Comparison of ENCODE assay signal across 8 mouse cellular contexts in the genomic region with DNA sequence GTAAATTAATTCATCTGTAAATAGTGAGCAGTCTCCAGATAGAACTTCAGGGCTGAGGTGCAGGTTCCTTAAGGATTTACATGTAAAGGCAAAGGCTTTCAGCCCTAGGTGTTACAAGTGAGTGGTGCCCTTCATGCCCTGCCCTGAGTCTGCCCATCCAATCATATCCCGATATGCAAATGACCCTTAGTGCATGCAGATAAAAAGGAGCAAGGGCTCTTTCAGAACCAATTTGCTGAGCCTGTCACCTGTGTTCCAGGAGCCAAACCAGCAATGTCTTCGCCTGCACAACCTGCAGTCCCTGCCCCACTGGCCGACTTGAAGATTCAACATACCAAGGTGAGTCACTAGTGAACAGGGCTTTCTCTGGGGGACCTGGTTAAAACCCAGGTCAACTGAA.
DNase-seq lines count a peak whose midpoint lies in the region; ATAC-seq and TF ChIP-seq lines count a peak whose summit lies in the region.

No protein-coding gene starts in this region.

- no peak for TF ChIP-seq EP300 in CH12.LX (IDR thresholded peaks at IDR 0.05; ENCODE audit: low read length)

- no peaks in the 10 kb centered on the region for H3K79me2 ChIP-seq in CH12.LX (replicated peaks; ENCODE audit: control insufficient read depth, extremely low read depth, insufficient read depth, poor library complexity, severe bottlenecking)

- no peaks in the 10 kb centered on the region for H3K36me3 ChIP-seq in CH12.LX (replicated peaks in 1 of 2; ENCODE audit: control insufficient read depth in 1 of 2, insufficient read depth in 1 of 2, low read length in 1 of 2)
- H3K36me3 ChIP-seq in kidney, adult 2 months (ENCODE audit: control insufficient read depth, insufficient read depth, low read length) = no peaks in the 10 kb centered on the region
- no peaks in the 10 kb centered on the region for H3K36me3 ChIP-seq in thymus, adult 2 months (ENCODE audit: control insufficient read depth, insufficient read depth, low read length)

- H3K27ac ChIP-seq in CH12.LX (ENCODE audit: insufficient read depth, low read depth) = no peak overlapping the region
- no peak overlapping the region for H3K27ac ChIP-seq in kidney, adult 2 months (ENCODE audit: insufficient read depth, low read depth, low read length)
- no peak overlapping the region for H3K27ac ChIP-seq in thymus, adult 2 months (ENCODE audit: control insufficient read depth, insufficient read depth, low read length)

- no peak for TF ChIP-seq CTCF in CH12.LX (conservative IDR thresholded peaks at IDR 0.05 in 1 of 2, IDR thresholded peaks at IDR 0.05 in 1 of 2; ENCODE audit: low read depth in 2 of 2, low read length in 2 of 2)
- no peak for TF ChIP-seq CTCF in kidney, adult 2 months (conservative IDR thresholded peaks at IDR 0.05; ENCODE audit: insufficient read depth, insufficient read length, low read depth, low read length)
- TF ChIP-seq CTCF in thymus, adult 2 months (IDR thresholded peaks at IDR 0.05; ENCODE audit: borderline replicate concordance, control insufficient read depth, extremely low read depth, insufficient read depth, low read length, poor library complexity) = no peak

- in situ Hi-C loops in CH12.LX (cut with MboI; ENCODE audit: low pct_ligation_motif_present, low pct_unique_long_range_greater_than_20kb, low sequenced_read_pairs) = no loop called here

- H3K27me3 ChIP-seq in CH12.LX (replicated peaks) = no peaks in the 10 kb centered on the region
- no peaks in the 10 kb centered on the region for H3K27me3 ChIP-seq in kidney, adult 2 months (replicated peaks; ENCODE audit: control insufficient read depth, insufficient read depth, low read length)
- H3K27me3 ChIP-seq in thymus, adult 2 months (ENCODE audit: control insufficient read depth, insufficient read depth, low read length) = no peaks in the 10 kb centered on the region

- WGBS in kidney, adult 2 months = 45% methylated on average over 3 of the region's 3 CpGs
- 63% methylated on average over 3 of the region's 3 CpGs for WGBS in thymus, adult 2 months

- dilution Hi-C loops in CH12.LX (cut with MboI; ENCODE audit: extremely low pct_ligation_motif_present, extremely low pct_unique_long_range_greater_than_20kb, low sequenced_read_pairs) = no loop called here

- no peaks in the 10 kb centered on the region for H3K9me3 ChIP-seq in CH12.LX (replicated peaks; ENCODE audit: low read length)

- ATAC-seq in common myeloid progenitor, adult 5-6 weeks (replicated peaks; ENCODE audit: low read depth, poor library complexity, severe bottlenecking) = peak; percentile 93

- peak overlapping the region; percentile 48; the same call in 1 of the 2 replicates for H3K9ac ChIP-seq in CH12.LX (ENCODE audit: insufficient read depth, low read depth)

- TF ChIP-seq RAD21 in CH12.LX (IDR thresholded peaks at IDR 0.05; ENCODE audit: low read depth, low read length) = no peak

- peak overlapping the region; percentile 90 for H3K4me2 ChIP-seq in CH12.LX (ENCODE audit: insufficient read depth, low read depth, poor library complexity, severe bottlenecking)

- peaks cover 0 to 13% of the 10 kb centered on the region in 2 experiments; a peak in 3 of 4 replicates for H3K4me1 ChIP-seq in CH12.LX (ENCODE audit: control insufficient read depth in 1 of 2, insufficient read depth in 2 of 2)
- H3K4me1 ChIP-seq in kidney, adult 2 months (ENCODE audit: control insufficient read depth, insufficient read depth, low read length) = no peaks in the 10 kb centered on the region
- H3K4me1 ChIP-seq in thymus, adult 2 months (replicated peaks; ENCODE audit: control insufficient read depth, insufficient read depth, low read length) = no peaks in the 10 kb centered on the region

- no peak for TF ChIP-seq POLR2A in CH12.LX (IDR thresholded peaks at IDR 0.05; ENCODE audit: low read depth, low read length)
- no peak for TF ChIP-seq POLR2A in kidney, adult 2 months (IDR thresholded peaks at IDR 0.05; ENCODE audit: low read depth, low read length)
- no peak for TF ChIP-seq POLR2A in thymus, adult 2 months (IDR thresholded peaks at IDR 0.05; ENCODE audit: control insufficient read depth, extremely low read depth, insufficient read depth, low read length, poor library complexity)

- peak overlapping the region in 1 of 3 experiments; percentile 28 for H3K4me3 ChIP-seq in CH12.LX (replicated peaks in 1 of 3; ENCODE audit: low read depth in 2 of 3, low read length in 2 of 3, poor library complexity in 1 of 3)
- no peak overlapping the region for H3K4me3 ChIP-seq in kidney, adult 2 months (ENCODE audit: insufficient read depth, low read depth, low read length)
- H3K4me3 ChIP-seq in thymus, adult 2 months (ENCODE audit: control insufficient read depth, insufficient read depth, low read length) = no peak overlapping the region

- peak; percentile 38 for DNase-seq in CH12.LX (ENCODE audit: extremely low read depth)
- peak; percentile 83 for DNase-seq in kidney, adult 2 months
- peak; percentile 45 for DNase-seq in lung, postnatal 10 days
- peak; percentile 24 for DNase-seq in urinary bladder, adult 2 months (ENCODE audit: low spot score)
- no peak for DNase-seq in thymus, adult 2 months
- DNase-seq in layer of hippocampus, postnatal 10 days (ENCODE audit: low spot score in 2 of 2) = no peak
- no peak for DNase-seq in thymus, postnatal 36 days

TF ChIP-seq in CH12.LX, 34 proteins besides CTCF, POLR2A, EP300 and RAD21:
- TF ChIP-seq TBP (conservative IDR thresholded peaks at IDR 0.05; ENCODE audit: low read depth, low read length) (peak; percentile 80), RCOR1 (conservative IDR thresholded peaks at IDR 0.05; ENCODE audit: low read depth, low read length) (no peak)

Comparison
In these comparisons a context has a peak if more than half of its experiments do, and no peak if none do; other contexts are left out.
1. DNase-seq: peak in CH12.LX (single experiment), kidney, adult 2 months (single experiment), lung, postnatal 10 days (single experiment) and urinary bladder, adult 2 months (single experiment); none in thymus, adult 2 months (single experiment), layer of hippocampus, postnatal 10 days (0 of 2) and thymus, postnatal 36 days (0 of 2).